Mouse (Mus musculus): ENCODE data around the gene Egr2.

DNA sequence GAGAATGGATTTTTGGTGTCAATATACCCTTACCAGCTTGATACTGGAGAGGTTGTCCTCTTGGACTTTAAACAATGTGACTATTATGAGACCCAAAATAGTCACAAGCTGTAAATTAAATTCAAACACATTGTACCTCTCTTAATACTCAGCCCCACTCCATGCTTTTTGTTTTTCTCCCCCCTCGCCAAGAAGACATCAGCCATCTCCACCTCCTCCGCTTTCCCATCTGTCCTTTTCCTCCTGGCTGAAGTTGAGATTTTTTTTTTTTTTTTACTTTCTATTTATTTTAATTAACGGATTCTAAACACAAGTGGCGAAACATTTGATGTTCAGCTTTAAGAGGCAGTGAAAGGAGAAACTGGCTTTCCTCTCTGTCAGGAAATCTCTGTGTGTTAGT is 22.8 kb downstream of the Egr2 start:
- no peak for TF ChIP-seq POLR2A (IDR thresholded peaks at IDR 0.05; ENCODE audit: control insufficient read depth, extremely low read depth, insufficient read depth, low read length, poor library complexity)
- no peak for TF ChIP-seq CTCF (IDR thresholded peaks at IDR 0.05; ENCODE audit: borderline replicate concordance, control insufficient read depth, extremely low read depth, insufficient read depth, low read length, poor library complexity)

Data from thymus, adult 2 months (tissue).